Mouse (Mus musculus) erythroblast, embryonic 14.5 days (primary cell): ENCODE data around the gene Adssl1. TPM values are rescaled to one million over a fixed set of nuclear protein-coding genes. Genes with fewer than 3 reads are reported as not detected.

Source experiments
- H3K27me3 ChIP-seq: 2 replicates; pipeline ENCODE4 v1.6.1; 2012; ENCODE audit warnings: inconsistent platforms; ENCODE audit not compliant: control insufficient read depth
- H3K36me3 ChIP-seq: 2 replicates; pipeline ENCODE4 v1.6.1; 2012; ENCODE audit warnings: mild to moderate bottlenecking, inconsistent platforms; ENCODE audit not compliant: control insufficient read depth
- H3K4me1 ChIP-seq: 2 replicates; pipeline ENCODE4 v1.6.1; 2012; ENCODE audit warnings: inconsistent platforms; ENCODE audit not compliant: control insufficient read depth
- H3K4me3 ChIP-seq: replicated peaks from 2 replicates; pipeline ENCODE3; 2012; ENCODE audit warnings: moderate library complexity, mild to moderate bottlenecking, inconsistent platforms
- H3K9me3 ChIP-seq: 2 replicates; pipeline ENCODE4 v1.6.1; 2012; ENCODE audit warnings: low read length, inconsistent platforms, mixed read lengths; ENCODE audit not compliant: control insufficient read depth
- GATA1 ChIP-seq: IDR thresholded peaks from 2 replicates; pipeline ENCODE4 v1.6.1; 2012; ENCODE audit warnings: low read length, inconsistent platforms, mixed read lengths
- TAL1 ChIP-seq: IDR thresholded peaks from 3 replicates; pipeline ENCODE4 v1.6.1; 2012; ENCODE audit warnings: low read length, inconsistent platforms, mixed read lengths
- polyA plus RNA-seq: library from polyadenylated mRNA; stranded (reverse); fragments of >175 nt; gene quantifications from 2 replicates; pipeline ENCODE4 v1.2.3, GENCODE M21; 2012

Adssl1 gene
- polyA plus RNA-seq, 1 experiment, result 0.28 TPM

GRCm38 (mm10) chr12:112660576-112661326 lies 40.9 kb downstream of the Adssl1 start:
- H3K9me3 ChIP-seq, result no peaks in the 10 kb centered on the region
- no peaks in the 10 kb centered on the region for H3K27me3 ChIP-seq
- H3K36me3 ChIP-seq, result peaks cover 96% of the 10 kb centered on the region
- no peaks in the 10 kb centered on the region for H3K4me1 ChIP-seq
- no peak overlapping the region for H3K4me3 ChIP-seq
- no peak for TF ChIP-seq GATA1
- no peak for TF ChIP-seq TAL1

- no peak for TF ChIP-seq TAL1
- TF ChIP-seq GATA1, result no peak
- Histone ChIP-seq H3K4me3 (no peak overlapping the region), H3K27me3 (no peaks in the 10 kb centered on the region), H3K36me3 (peaks cover 96% of the 10 kb centered on the region), H3K9me3 (no peaks in the 10 kb centered on the region), H3K4me1 (no peaks in the 10 kb centered on the region)
Measured at GRCm38 (mm10) chr12:112661327-112661605, 41.4 kb downstream of the Adssl1 start.

- no peaks in the 10 kb centered on the region for H3K27me3 ChIP-seq
- no peak for TF ChIP-seq GATA1
- no peak for TF ChIP-seq TAL1
- H3K9me3 ChIP-seq, result no peaks in the 10 kb centered on the region
- H3K4me1 ChIP-seq, result no peaks in the 10 kb centered on the region
- H3K36me3 ChIP-seq, result peaks cover 96% of the 10 kb centered on the region
- H3K4me3 ChIP-seq, result no peak overlapping the region
Measured at GRCm38 (mm10) chr12:112661851-112662250, 42.0 kb downstream of the Adssl1 start.

GRCm38 (mm10) chr12:112663303-112663702 lies 43.5 kb downstream of the Adssl1 start:
- Histone ChIP-seq H3K4me3 (no peak overlapping the region), H3K27me3 (no peaks in the 10 kb centered on the region), H3K4me1 (no peaks in the 10 kb centered on the region), H3K36me3 (peaks cover 95% of the 10 kb centered on the region), H3K9me3 (no peaks in the 10 kb centered on the region)
- TF ChIP-seq GATA1, result no peak
- TF ChIP-seq TAL1, result no peak

- Histone ChIP-seq H3K36me3 (peaks cover 95% of the 10 kb centered on the region), H3K4me1 (no peaks in the 10 kb centered on the region), H3K4me3 (no peak overlapping the region), H3K9me3 (no peaks in the 10 kb centered on the region), H3K27me3 (no peaks in the 10 kb centered on the region)
- TF ChIP-seq TAL1 (no peak), GATA1 (no peak)
Measured at GRCm38 (mm10) chr12:112663716-112664115, 43.9 kb downstream of the Adssl1 start.

GRCm38 (mm10) chr12:112664124-112664523 lies 44.3 kb downstream of the Adssl1 start:
- Histone ChIP-seq H3K27me3 (no peaks in the 10 kb centered on the region), H3K9me3 (no peaks in the 10 kb centered on the region), H3K4me1 (no peaks in the 10 kb centered on the region), H3K36me3 (peaks cover 95% of the 10 kb centered on the region), H3K4me3 (no peak overlapping the region)
- TF ChIP-seq TAL1, result no peak
- no peak for TF ChIP-seq GATA1

- TF ChIP-seq TAL1 (no peak), GATA1 (no peak)
- Histone ChIP-seq H3K36me3 (peaks cover 95% of the 10 kb centered on the region), H3K4me1 (no peaks in the 10 kb centered on the region; the same call in 1 of the 2 replicates), H3K9me3 (no peaks in the 10 kb centered on the region), H3K27me3 (no peaks in the 10 kb centered on the region), H3K4me3 (no peak overlapping the region)
Measured at GRCm38 (mm10) chr12:112664656-112665055, 44.8 kb downstream of the Adssl1 start.

- peaks cover 6% of the 10 kb centered on the region for H3K4me1 ChIP-seq
- H3K9me3 ChIP-seq, result no peaks in the 10 kb centered on the region
- no peaks in the 10 kb centered on the region for H3K27me3 ChIP-seq
- H3K36me3 ChIP-seq, result peaks cover 97% of the 10 kb centered on the region
- H3K4me3 ChIP-seq, result no peak overlapping the region
- no peak for TF ChIP-seq GATA1
- TF ChIP-seq TAL1, result no peak
Measured at GRCm38 (mm10) chr12:112665445-112665844, 45.6 kb downstream of the Adssl1 start.

- Histone ChIP-seq H3K4me1 (peaks cover 10% of the 10 kb centered on the region), H3K9me3 (no peaks in the 10 kb centered on the region), H3K36me3 (peaks cover 97% of the 10 kb centered on the region), H3K4me3 (no peak overlapping the region), H3K27me3 (no peaks in the 10 kb centered on the region)
- TF ChIP-seq TAL1 (no peak), GATA1 (no peak)
Measured at GRCm38 (mm10) chr12:112665881-112666544, 46.2 kb downstream of the Adssl1 start.
